Mouse (Mus musculus) G1E (cell line): ENCODE results near the gene Nthl1. TPM values are rescaled to one million over a fixed set of nuclear protein-coding genes. Genes with fewer than 3 reads are reported as not detected.

Source experiments
- ATAC-seq: 2 replicates; pipeline ENCODE4 v1.8.0; 2016; ENCODE audit warnings: mild to moderate bottlenecking; ENCODE audit not compliant: insufficient number of reproducible peaks, poor library complexity, low FRiP score, severe bottlenecking; ENCODE audit errors: extremely low read depth
- DNase-seq: peaks from one replicate; pipeline ENCODE4 v3.0.0; 2012; ENCODE audit warnings: low spot score
- H3K27me3 ChIP-seq: 2 replicates; pipeline ENCODE4 v1.6.1; 2012; ENCODE audit warnings: mild to moderate bottlenecking, low read length, inconsistent platforms; ENCODE audit not compliant: insufficient read depth
- H3K36me3 ChIP-seq: replicated peaks from 2 replicates; pipeline ENCODE3; 2012; ENCODE audit warnings: mild to moderate bottlenecking, inconsistent platforms
- H3K4me1 ChIP-seq: 2 replicates; pipeline ENCODE4 v1.6.1; 2012; ENCODE audit warnings: low read depth, low read length, inconsistent platforms, mixed read lengths; ENCODE audit not compliant: insufficient read depth
- H3K4me3 ChIP-seq: 2 replicates; pipeline ENCODE4 v1.5.1; 2012; ENCODE audit warnings: low read depth, mild to moderate bottlenecking, inconsistent platforms, low read length, moderate library complexity, mixed read lengths
- H3K9me3 ChIP-seq: replicated peaks from 2 replicates; pipeline ENCODE4 v1.6.1; 2012; ENCODE audit warnings: inconsistent platforms
- CTCF ChIP-seq: IDR thresholded peaks from 2 replicates; pipeline ENCODE4 v1.5.1; 2012; ENCODE audit warnings: low read depth, low read length, inconsistent platforms, mixed read lengths
- GATA1 ChIP-seq: IDR thresholded peaks from 2 replicates; pipeline ENCODE4 v1.6.1; 2012; ENCODE audit warnings: borderline replicate concordance, low read length, inconsistent platforms, mixed read lengths
- GATA2 ChIP-seq: IDR thresholded peaks from 2 replicates; pipeline ENCODE4 v1.6.1; 2012; ENCODE audit warnings: low read depth, low read length, inconsistent platforms, borderline replicate concordance
- POLR2AphosphoS5 ChIP-seq: IDR thresholded peaks from 2 replicates; pipeline ENCODE4 v1.6.1; 2012; ENCODE audit warnings: low read depth, low read length, inconsistent platforms; ENCODE audit not compliant: insufficient replicate concordance
- TAL1 ChIP-seq: conservative IDR thresholded peaks from 2 replicates; pipeline ENCODE4 v1.6.1; 2012; ENCODE audit warnings: low read depth, low read length, inconsistent platforms, mixed read lengths
- polyA plus RNA-seq: library from polyadenylated mRNA; stranded (reverse); fragments of >175 nt; gene quantifications from 2 replicates; pipeline ENCODE4 v1.2.3, GENCODE M21; 2012
- total RNA-seq, 2 experiments: library from RNA; stranded (forward) in 1 of 2; stranded (reverse) in 1 of 2; fragments of 200-1000 nt in 1 of 2; fragments of >200 nt in 1 of 2; fragmentation: Nextera tagmentation in 1 of 2; gene quantifications; 2 replicates each; pipeline ENCODE4 v1.2.3; 2014 to 2017

The Nthl1 gene
- total RNA-seq (2014; fragmentation: Nextera tagmentation) (3.8 and 9.1 TPM in 2 replicates), total RNA-seq (2017) (9.8 and 16.9 TPM in 2 replicates), polyA plus RNA-seq (17.8 and 21.5 TPM in 2 replicates)

DNA sequence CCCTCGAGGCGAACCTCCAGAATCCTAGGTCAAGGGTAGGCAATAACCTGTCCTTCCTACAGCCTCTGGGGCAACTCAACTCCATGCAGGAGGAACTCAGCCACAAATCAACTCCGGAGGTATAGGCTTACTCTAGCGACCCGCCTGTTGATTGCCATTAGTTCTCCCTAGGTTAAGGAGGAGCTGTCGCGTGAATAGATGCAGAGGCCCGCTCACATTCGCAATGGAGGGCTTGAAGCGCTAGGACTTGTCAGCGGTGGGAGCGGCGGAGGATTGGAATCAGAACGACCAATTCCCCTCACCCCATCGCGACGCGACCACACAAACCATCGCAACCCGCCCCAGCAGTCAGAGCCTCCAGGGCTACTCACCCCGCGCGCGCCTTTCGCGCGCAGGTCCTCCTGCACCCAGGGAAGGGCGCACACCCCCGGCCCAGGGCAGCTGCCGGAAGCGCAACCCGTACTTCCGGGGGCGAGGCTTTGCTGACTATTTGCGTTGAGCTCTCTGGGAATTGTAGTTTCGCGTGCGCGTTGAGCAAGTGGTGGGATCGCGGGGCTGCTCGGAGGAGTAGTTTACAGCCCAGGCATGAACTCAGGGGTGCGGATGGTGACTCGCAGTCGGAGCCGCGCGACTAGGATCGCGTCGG lies at the start of gene Nthl1, which contains the start of gene Tsc2:
Nthl1 (plus strand) TSS at position 514 of the 646 bp plus-strand sequence.
Tsc2 (minus strand) TSS at position 464 of the 646 bp plus-strand sequence.
- Histone ChIP-seq H3K4me1 (peaks cover 51% of the 10 kb centered on the region), H3K36me3 (peaks cover 72% of the 10 kb centered on the region), H3K4me3 (peak within 1 kb of the TSS; percentile 83), H3K9me3 (no peaks in the 10 kb centered on the region), H3K27me3 (no peaks in the 10 kb centered on the region)
- peak; percentile 94 for DNase-seq
- TF ChIP-seq GATA1 (no peak), GATA2 (no peak), TAL1 (no peak)
- peak; percentile 86 for ATAC-seq

- H3K9me3 ChIP-seq = no peaks in the 10 kb centered on the region
- ATAC-seq = no peak
- no peaks in the 10 kb centered on the region for H3K27me3 ChIP-seq
- TF ChIP-seq CTCF (no peak), GATA1 (no peak), POLR2AphosphoS5 (no peak), TAL1 (no peak), GATA2 (no peak)
- peaks cover 79% of the 10 kb centered on the region for H3K36me3 ChIP-seq
- DNase-seq = no peak
- no peak overlapping the region for H3K4me3 ChIP-seq
- no peaks in the 10 kb centered on the region; the same call in 1 of the 2 replicates for H3K4me1 ChIP-seq
These were observed 48.6 kb upstream of the Nthl1 start for GRCm38 (mm10) chr17:24583599-24584460.

DNA sequence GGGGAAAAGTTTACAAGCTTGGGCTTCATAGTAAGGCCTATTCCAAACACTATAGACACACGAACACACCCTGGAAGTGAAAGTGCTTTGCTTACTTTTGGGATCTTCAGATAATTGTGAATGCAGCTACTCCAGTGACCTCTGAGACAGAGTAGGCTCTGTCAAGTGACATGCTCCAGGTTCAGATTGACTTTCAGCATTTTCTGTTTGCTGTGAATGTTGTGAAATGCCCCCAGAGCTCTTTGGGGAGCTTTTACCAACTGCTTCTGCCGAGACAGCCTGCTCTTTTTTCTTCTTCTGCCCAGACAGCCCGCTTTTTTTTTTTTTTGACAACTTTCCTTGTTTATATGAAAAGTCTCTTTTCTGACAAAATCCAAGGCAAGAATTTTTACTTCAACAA lies 48.0 kb upstream of the Nthl1 start:
- Histone ChIP-seq H3K4me3 (no peak overlapping the region), H3K4me1 (no peaks in the 10 kb centered on the region; the same call in 1 of the 2 replicates), H3K27me3 (no peaks in the 10 kb centered on the region), H3K36me3 (peaks cover 77% of the 10 kb centered on the region), H3K9me3 (no peaks in the 10 kb centered on the region)
- no peak for ATAC-seq
- no peak for TF ChIP-seq CTCF
- TF ChIP-seq GATA2 = no peak
- no peak for TF ChIP-seq TAL1
- no peak for TF ChIP-seq POLR2AphosphoS5
- no peak for TF ChIP-seq GATA1
- DNase-seq = no peak

DNA sequence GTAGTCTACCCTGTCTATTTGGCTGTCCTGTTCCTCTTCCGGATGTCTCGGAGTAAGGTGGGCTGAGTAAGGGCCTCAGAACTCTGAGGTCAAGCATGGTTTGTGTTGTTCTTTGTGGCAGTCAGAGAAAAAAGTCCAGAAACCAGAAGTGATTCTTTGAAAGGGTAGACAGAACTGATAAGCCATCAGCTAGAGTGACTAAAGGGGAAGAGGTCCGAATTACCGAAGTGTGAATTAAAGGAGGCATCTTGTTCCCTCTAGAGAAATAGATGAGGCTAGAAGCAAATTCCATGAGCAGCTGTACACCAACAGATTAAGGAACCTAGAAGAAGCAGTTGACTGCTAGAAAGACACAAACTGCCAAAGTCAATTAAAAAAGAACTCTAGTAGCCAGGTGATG lies 45.9 kb upstream of the Nthl1 start:
- Histone ChIP-seq H3K36me3 (peaks cover 72% of the 10 kb centered on the region), H3K4me1 (no peaks in the 10 kb centered on the region; the same call in 1 of the 2 replicates), H3K4me3 (no peak overlapping the region), H3K9me3 (no peaks in the 10 kb centered on the region), H3K27me3 (no peaks in the 10 kb centered on the region)
- ATAC-seq = no peak
- DNase-seq = no peak
- no peak for TF ChIP-seq GATA2
- no peak for TF ChIP-seq TAL1
- no peak for TF ChIP-seq CTCF
- no peak for TF ChIP-seq POLR2AphosphoS5
- TF ChIP-seq GATA1 = no peak

- peaks cover 86% of the 10 kb centered on the region for H3K36me3 ChIP-seq
These were observed 41.5 kb upstream of the Nthl1 start for GRCm38 (mm10) chr17:24590943-24591342.

DNA sequence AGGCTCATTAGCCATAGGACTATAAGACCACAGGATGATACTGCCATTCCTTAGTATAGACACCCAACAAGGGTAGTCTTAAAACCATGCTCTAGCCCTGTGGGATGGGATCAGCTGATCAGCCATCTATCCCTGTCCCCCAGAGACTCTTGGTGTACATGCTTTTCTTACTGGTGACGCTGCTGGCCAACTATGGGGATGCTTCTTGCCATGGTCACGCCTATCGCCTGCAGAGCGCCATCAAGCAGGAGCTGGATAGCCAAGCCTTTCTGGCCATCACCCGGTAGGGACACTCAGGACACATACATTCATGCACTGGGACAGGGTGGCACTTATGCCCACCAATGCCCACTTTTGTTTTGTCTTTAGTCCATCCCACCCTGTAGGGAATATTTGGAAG lies 40.8 kb upstream of the Nthl1 start:
- H3K4me1 ChIP-seq = peaks cover 4% of the 10 kb centered on the region; the same call in 1 of the 2 replicates
- H3K4me3 ChIP-seq = no peak overlapping the region
- no peaks in the 10 kb centered on the region for H3K9me3 ChIP-seq
- no peaks in the 10 kb centered on the region for H3K27me3 ChIP-seq
- no peak for ATAC-seq
- no peak for TF ChIP-seq GATA1
- TF ChIP-seq POLR2AphosphoS5 = no peak
- TF ChIP-seq GATA2 = no peak
- no peak for TF ChIP-seq TAL1
- no peak for TF ChIP-seq CTCF
- H3K36me3 ChIP-seq = peaks cover 86% of the 10 kb centered on the region
- no peak for DNase-seq

More at GRCm38 (mm10) chr17:24590943-24591342, 41.5 kb upstream of the Nthl1 start:
- no peak for DNase-seq
- H3K27me3 ChIP-seq = no peaks in the 10 kb centered on the region
- H3K9me3 ChIP-seq = no peaks in the 10 kb centered on the region
- H3K4me1 ChIP-seq = peaks cover 4% of the 10 kb centered on the region; the same call in 1 of the 2 replicates
- no peak for TF ChIP-seq CTCF
- TF ChIP-seq TAL1 = no peak
- TF ChIP-seq GATA2 = no peak
- TF ChIP-seq POLR2AphosphoS5 = no peak
- TF ChIP-seq GATA1 = no peak
- H3K4me3 ChIP-seq = no peak overlapping the region
- ATAC-seq = no peak
